Mouse (Mus musculus) common myeloid progenitor, adult 5-6 weeks (primary cell): ENCODE results near the gene Gas7. TPM values are rescaled to one million over a fixed set of nuclear protein-coding genes. Genes with fewer than 3 reads are reported as not detected.
A peak's percentile ranks its signal among the peaks of the same experiment; 100 is the strongest.

Experiments used
- ATAC-seq: replicated peaks from 2 replicates; pipeline ENCODE4 v1.8.0; 2016; ENCODE audit warnings: low read depth, mild to moderate bottlenecking, moderate TSS enrichment, inconsistent platforms; ENCODE audit not compliant: poor library complexity, severe bottlenecking
- total RNA-seq: library from RNA; stranded (forward); fragments of 200-1000, 187-1606 nt; gene quantifications from 2 replicates; pipeline ENCODE4 v1.2.3, GENCODE M21; 2017

Gas7 gene
- total RNA-seq, 1 experiment from 2014 or later, result 3.2 TPM

DNA sequence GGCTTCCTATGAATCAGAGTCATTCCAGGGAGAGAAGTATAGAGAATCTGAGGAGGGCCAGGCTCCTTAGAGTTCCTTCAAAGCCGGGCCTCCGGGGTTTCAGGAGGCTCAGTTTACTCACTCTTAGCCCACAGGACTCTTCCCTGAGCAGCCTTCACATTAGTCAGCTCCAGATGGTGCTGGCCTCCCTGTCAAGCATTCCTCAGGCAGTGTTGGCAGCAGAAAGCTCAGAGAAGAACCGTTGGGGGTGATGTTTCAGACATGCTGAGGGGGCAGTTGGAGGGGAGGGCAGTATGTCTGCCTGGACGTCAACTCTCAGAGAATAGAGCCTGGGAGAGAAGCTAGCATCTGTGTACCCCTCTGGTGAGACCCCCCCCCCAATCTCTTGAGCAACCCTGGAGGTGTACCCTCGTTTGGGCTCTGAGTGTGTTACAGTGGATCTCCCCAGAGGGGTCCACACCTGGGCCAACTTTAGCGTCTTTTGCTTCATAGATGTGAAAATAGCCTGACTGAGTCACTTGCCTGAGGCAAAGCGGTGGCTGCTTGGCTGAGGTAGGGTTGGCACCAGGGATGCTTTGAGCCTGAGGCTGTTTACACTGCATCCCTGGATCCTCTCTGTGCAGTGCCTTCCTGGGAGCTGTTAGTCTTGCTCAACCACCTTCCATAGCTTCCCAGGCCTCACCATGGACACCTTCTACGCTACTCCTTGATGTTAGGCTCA lies 145.6 kb downstream of the Gas7 start:
- no peak for ATAC-seq

DNA sequence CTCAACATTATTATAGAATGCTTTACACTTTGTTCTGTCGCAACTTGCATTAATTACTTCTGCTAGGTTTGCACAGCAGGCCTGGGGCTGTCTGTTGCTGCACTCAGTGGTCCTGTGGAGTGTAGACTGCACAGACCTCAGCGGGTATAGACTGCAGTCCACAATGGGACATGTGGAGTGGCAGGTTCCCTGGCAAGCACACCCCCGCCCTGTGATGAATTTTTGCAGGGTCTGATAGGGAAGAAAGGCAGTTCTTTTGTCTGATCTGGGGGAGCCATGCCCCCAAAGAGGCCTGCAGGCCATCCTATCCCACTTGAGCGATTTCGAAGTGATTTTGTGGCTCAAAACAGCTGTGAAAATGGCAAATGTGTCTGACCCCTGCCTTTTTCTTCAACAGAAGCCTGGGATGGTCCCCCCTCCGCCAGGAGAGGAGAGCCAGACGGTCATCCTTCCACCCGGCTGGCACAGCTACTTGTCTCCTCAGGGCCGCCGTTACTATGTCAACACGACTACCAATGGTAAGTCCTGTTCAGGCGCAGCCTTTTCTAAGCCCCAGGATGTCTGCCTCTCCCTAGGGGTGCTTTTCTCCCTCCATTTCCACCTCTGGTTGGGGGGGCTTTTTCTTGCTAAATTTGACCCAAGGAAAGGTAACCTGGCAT lies 147.6 kb downstream of the Gas7 start:
- no peak for ATAC-seq

DNA sequence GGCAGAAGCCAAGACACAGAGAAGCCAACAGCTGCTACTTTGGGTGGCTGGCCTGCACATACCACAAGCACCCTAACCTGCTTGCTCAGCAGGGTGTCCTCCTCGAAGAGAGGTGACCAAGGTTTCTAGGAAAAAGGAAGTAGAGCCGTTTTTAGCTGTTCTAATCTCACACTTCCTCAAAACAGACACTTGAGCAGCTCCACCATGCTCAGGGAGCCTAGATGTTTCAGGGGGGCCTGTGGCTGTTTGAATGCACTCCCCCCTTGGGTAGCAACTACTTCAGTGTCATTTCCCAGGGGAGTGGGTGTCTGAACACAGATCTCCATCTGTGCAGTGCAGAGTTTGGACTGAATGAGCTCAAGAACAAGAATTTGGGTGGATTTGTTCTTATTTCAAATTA lies 149.2 kb downstream of the Gas7 start:
- ATAC-seq, result peak; percentile 83

GRCm38 (mm10) chr11:67608114-67608683 lies 153.0 kb downstream of the Gas7 start:
- peak; percentile 72 for ATAC-seq

- no peak for ATAC-seq
These were observed 157.1 kb downstream of the Gas7 start for GRCm38 (mm10) chr11:67612158-67612839.

DNA sequence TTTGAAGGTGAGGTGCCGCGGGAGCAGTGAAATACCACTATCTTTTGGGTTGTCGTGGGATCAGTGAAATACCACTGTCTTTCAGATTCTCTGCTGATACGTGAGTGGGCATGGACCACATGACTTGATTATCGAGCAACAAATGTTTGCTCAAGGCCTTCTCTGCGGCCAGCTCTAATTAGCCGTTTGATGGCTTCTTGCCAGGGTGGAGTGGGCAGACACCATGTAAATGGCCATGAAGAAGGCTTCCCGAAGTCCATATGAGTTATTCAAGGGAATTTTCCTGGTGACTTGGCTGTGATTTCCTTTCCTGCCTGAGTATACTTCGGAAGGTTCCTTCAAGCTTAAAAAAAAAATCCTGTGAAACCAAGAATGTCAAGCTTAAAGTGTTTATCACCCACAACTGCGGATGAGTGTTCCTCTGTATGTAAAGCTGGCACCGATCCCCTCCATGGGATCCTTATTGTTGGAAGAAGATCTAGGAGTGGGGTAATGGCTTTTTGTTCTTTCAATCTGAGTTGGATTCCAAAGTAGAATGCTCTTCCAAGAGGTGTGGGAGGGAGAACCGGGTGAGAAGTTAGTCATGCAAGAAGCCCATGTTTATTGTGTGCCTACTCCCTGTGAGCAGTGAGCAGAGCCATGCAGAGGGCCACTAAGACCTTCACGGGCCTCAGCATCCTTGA lies 161.5 kb downstream of the Gas7 start:
- no peak for ATAC-seq

- ATAC-seq, result no peak
These were observed 167.1 kb downstream of the Gas7 start for GRCm38 (mm10) chr11:67622340-67622739.

DNA sequence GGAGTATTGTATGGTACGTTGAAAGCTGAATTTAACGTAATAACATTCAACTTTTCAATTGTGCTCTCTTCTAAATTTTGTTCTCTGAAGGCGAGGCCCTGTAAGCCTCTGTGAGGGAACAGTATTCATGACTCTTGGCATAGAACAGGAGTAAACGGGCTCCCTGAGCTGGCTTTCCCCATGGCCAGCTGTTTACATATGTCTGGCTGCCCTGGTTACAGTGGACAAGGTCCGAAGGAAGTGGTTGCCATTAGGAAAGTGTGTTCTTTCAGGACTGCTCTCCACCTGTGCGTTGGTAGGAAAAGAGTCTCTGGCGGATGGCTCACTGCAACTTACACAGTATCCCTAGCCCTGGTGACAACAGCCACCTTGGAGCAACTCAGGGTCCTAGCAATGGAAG lies 171.9 kb downstream of the Gas7 start:
- ATAC-seq, result no peak

GRCm38 (mm10) chr11:67628522-67628921 lies 173.3 kb downstream of the Gas7 start:
- no peak for ATAC-seq

DNA sequence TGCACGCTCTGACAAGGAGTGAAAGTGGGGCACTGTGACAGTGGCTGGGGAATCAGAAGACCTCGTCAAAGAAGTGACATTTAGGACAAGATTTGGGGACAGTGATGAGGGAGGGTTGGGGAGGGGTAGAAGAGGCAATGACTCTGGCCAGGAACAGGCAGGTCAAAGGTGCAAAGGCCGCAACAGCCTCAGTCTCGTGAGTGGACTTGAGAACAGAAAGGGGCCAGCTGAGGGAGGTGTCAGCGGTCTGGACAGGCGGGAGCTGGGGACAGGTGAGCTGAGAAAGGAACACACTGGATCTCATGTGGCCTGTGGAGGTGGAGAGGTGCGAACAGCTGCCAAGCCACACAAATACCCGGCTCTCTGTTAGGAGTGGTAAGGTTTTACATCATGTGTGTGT lies 177.7 kb downstream of the Gas7 start:
- ATAC-seq, result no peak

GRCm38 (mm10) chr11:67633620-67634229 lies 178.5 kb downstream of the Gas7 start:
- peak; percentile 47; the same call in 1 of the 2 replicates for ATAC-seq

- no peak for ATAC-seq
These were observed 181.0 kb downstream of the Gas7 start for GRCm38 (mm10) chr11:67636201-67636600.

DNA sequence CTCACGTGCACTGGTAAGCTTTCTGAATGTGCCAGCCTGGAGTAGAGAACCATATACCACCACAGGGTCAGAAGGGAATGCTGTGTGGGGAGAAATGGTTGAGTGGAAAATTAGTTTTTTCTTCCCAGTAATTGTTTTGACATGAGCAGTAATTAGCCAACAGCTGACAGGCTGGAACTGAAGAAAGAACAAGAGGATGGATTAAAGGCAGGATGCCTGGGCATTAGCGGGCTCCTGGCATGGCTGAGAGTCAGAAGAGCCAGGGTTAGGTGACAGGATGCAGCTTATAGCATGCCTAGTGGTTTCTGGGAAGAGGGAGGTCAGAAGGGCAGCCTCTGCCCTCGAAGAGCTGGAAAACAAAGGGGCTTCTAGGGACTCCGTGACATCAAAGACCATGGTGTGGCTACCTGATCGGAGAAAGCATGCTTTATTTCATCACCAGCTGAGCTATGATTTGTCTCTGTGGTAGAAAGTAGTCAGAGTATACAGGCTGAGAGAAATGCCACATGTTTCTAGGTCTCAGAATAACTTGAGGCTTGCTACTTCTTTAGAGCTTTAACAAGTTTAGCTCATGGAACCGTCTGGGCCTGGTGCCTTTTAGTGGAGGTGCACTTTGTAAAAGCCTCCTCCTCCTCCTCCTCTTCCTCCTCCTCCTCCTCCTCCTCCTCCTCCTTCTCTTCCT lies 181.8 kb downstream of the Gas7 start:
- ATAC-seq, result no peak

DNA sequence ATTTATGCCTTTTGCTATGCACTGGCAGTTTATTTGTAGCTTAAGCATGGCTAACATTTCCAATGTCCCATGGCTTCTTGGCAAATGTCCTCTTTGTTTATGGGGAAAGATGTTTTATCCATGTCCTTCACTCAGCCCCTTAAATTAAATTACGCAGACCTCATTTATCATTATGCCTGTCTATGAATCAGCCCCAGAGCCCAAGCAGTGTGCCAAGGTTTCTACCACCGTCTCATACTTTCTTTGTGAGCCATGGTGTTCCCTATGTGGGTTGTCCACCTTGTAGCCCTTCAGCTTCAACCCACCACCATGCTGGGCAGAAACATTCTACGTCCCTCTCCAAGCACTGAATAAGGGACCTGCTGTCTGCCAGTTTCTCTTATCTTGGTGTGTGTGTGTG lies 183.2 kb downstream of the Gas7 start:
- no peak for ATAC-seq

- ATAC-seq, result no peak
These were observed 185.1 kb downstream of the Gas7 start for GRCm38 (mm10) chr11:67640299-67640698.

DNA sequence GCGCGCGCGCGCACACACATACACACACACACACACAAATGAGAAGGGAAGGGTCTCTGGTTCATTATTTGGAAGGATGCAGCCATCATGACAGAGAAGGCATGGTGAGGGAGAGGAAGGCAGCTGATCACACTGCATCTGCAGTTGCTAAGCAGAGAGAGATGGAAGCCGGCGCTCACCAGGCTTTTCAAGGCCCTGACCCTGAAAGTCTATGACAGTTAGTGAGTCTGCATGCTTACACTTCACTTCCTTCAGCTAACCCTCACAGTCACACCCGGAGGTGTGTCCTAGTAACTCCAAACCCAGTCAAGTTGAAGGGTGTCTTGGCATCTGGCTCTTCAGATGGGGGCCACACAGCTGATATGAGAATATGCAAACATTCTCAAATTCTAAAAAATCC lies 187.2 kb downstream of the Gas7 start:
- no peak for ATAC-seq

- no peak for ATAC-seq
These were observed 187.6 kb downstream of the Gas7 start for GRCm38 (mm10) chr11:67642835-67643234.

- ATAC-seq, result no peak
These were observed 188.2 kb downstream of the Gas7 start for GRCm38 (mm10) chr11:67643465-67643864.

- no peak for ATAC-seq
These were observed 189.5 kb downstream of the Gas7 start for GRCm38 (mm10) chr11:67644632-67645149.
